Mouse (Mus musculus) T-cell, adult 2 months (primary cell): ENCODE results near the gene Igsf3.

ENCODE experiments used
- DNase-seq: peaks from one replicate; pipeline ENCODE4 v3.0.0; 2022; ENCODE audit warnings: low spot score

The Igsf3 gene

DNA sequence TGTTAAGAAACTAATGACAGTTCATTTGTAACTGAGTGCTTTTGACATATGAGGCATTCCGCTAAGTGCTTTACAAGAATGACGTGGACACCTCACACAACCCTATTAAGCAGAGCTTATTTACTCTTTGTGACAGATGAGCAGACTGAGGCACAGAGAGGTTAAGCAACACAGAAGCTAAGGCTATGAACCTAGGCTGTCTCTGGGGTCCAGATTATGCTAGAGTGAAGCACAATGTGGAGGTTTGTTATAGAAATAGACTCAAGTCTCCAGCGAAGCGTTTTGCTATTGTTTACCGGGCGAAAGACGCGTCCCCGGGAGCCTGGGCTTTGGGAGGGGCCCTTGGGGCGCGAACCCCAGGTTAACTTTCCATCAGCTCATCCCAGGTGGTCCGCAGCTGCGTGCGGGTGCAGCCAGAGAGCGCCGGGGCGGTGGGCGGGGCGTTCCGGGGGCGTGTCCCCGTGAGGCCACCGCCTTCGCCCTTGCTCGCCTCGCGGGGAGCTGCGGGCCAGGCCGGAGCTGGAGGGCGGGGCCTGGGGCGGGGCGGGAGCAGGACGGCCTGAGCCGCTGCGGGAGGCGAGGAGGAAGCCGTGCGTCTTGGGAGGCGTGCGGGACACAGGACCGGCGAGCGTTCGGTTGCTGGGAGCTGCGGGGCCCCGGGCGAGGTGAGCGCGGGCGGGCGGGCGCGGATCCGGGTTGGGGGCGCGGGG, at the start of gene Igsf3:
TSS of gene Igsf3 (plus strand) at position 546 of the 710 bp plus-strand sequence.
- peak; percentile 70 for DNase-seq

DNA sequence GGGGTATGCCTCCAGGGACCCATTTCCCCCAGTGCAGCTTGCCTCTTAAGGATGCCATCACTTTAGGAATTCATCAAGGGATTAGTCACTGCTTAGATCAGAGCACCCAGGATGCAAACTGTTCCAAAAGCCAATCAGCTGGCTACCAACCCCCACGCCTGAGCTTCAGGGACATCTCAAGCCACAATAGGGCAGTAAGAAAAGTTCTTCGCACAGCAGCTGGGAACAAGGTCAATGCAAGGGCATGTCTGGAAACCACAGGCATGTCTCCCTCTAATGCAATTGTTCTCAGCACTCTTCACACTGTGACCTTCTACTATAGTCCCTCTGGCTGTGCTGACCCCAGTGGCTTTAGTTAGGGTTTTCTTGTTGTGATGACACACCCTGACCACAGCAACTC, 49.6 kb upstream of the Igsf3 start:
- DNase-seq = no peak

DNA sequence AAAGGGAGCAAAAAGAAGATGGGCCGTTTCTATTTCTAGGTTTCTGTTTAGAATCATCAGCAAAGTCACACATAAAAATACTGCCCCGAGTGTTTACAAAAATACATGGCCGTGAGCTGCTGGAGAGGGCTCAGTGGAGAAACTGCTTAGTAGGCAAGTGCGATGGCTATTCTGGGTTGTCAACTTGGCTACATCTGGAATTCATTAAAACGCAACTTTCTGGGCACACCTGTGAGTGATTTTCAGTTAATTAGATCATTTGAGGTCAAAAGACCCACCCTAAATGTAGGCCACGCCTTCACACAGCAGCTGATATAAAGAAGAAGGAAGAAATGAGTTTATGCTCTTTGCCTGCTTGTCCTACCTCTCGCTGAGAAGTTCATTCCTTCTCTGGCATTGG, 48.3 kb upstream of the Igsf3 start:
- DNase-seq = no peak

DNA sequence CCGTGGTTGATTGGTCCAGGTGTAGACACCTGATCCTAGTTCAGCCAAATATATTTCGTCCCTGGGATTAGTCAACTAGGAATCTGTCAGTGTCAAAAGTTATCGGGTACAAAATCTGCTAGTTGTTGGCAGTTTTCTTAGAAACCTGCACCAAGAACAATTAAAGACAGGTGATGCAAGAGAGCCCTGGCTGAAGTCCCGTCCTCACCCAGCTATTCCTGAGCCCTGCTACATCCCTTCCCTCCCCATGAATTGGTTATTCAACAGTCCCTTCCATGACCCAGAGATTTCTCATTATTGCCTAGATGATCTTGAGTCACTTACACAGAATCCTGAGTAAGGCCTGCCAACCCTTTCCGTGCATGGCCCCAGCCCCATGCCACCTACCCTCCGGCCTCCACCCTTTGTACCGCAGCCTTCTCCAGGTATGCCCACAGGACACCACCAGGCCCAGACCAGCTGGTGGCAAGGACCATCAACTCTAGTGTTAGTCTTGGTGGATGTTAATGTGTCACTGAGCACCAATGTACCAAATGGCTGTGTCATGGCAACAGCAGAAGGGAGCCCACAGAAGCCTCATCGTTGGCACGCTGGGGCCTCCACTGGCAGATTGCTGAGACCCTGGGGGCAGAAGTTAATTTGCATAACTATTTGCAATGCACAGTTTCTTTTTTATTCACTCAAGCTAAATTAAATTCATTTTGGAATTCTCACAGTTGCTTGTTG, 33.5 kb upstream of the Igsf3 start:
- DNase-seq = no peak

DNA sequence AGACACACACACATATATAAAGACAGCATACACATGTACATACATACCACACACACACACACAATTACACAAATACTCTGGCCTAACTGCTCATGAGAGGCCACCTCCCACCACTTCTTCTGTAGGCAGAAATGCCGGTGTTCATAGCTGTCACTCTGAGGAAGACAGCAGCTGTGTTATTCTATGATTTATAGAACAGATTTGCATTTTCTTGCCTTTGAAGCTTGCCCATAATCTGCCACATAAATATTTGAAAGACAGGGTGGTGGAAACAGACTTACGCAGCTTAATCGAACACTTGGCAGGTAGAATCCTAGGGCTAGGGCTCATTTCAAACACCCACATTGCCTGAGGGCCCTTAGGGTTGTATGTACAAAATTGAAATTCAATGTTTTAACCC, 32.6 kb upstream of the Igsf3 start:
- DNase-seq = no peak

DNA sequence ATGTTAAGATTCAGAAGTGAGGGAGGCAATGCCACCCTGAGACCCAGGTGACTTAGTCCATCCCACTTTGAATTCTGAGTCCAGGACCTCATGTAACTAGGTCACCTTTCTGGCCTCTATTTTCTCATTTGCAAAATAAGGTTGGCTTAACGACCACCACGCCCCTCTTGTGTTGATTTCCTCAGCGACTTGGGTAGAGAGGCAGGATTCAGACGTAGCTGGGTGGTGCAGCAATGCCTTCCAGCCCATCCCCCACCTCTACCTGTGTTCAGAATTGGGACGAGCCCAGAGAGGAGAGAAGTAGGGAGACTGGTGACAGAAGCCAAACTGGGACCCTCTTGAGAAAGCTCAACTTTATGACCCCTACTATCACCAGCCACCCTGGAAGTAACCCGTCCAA, 31.6 kb upstream of the Igsf3 start:
- DNase-seq = no peak

DNA sequence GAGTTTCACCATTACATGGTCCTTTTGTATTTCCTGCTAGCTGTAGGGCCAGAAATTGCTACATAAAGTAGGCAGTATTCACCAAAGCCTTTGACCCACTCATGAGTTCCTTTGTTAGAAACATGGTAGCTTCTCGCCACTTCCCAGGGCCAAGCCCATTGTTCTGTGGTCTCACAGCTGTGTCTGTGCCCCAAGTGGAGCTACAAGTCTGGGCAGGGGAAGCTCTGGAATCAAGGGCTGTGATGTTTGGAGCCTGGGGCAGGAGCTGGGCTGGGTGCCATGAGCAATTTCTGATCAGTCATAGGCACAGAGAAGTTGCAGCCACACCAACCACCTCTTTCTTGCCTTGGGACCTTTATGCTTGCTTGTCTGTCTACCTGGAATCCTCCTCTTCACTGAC, 30.1 kb upstream of the Igsf3 start:
- DNase-seq = no peak

DNA sequence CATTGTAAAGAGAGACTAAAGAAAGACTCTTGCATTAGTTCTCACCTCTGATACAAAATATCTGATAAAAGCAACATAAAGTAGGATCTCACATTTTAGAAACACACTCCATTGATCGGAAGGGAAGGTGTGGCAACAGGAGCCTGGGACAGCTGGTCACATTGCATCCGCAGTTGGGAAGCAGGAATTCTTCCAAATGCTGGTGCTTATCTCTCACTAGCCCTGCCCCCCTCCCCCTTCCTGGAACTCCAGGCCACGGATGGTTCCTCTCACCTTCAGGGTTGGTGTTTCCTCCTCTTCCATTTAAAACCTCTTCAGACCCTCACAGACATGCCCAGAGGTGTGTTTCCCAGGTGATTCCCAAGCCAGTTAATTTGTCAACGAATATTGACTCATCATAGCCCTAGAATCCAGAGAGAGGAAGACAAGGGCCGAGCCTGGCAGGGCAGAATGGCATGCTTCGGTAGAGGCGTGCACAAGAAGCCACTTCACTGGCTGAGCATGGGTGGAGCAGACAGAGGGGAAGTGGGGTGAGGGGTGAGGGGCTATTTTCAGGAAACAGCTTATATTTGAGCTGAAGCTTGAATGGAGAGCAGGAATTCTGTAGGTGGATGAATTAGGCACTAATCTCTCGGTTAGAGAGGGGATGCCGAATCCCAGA, 28.3 kb upstream of the Igsf3 start:
- no peak for DNase-seq

DNA sequence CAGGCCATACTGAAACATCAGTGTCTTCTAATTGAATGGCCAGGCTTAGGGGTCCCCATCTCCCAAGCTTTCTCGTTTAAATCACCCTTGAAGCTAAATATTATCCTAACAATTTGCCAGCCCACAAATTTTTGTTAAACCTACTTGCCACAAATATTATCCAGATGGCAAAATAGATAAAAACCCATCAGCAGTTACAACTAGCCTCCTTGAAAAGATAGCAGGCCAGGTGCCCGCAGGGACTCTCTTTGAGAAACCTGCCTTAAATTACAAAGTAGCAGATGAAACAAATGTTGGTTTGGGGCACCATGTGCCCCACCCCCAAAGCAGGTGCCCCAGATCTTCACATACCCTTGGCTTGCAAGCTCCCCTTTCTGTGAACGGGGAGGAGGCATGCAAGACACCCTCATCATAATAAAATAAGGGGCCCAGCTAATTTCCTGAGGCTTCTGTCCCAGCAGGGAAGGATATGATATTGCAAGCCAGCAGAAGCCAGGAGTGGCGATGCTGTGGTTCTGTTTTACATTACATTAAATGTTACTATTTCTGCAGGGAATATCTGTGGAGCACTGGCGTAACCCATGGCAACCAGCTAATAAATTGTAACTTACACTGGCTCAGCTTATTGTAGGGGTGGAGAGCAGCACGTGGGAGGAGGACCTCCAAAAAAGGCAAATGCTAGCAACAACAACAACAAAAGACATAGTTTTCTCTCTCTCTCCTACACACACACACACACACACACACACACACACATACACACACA, 27.2 kb upstream of the Igsf3 start:
- DNase-seq = no peak

DNA sequence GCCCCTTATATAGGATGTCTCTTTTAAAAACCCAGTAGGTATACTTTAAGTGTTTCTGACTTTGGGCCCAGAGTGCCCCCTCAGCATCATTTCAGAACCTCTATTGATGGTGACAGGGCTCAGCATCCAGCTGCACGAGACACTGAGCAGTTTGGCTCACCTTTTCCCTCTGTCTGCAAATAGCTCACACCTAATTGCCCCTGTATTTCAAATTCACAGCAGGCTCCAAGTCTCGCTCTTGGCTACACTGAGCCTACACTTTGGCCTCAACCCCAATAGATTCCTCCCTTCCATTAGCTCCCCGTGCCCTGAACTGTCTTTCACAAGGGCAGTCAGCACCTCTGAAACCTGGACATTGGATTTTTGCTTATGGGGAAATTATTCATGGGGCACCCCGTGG, 26.5 kb upstream of the Igsf3 start:
- DNase-seq = no peak

DNA sequence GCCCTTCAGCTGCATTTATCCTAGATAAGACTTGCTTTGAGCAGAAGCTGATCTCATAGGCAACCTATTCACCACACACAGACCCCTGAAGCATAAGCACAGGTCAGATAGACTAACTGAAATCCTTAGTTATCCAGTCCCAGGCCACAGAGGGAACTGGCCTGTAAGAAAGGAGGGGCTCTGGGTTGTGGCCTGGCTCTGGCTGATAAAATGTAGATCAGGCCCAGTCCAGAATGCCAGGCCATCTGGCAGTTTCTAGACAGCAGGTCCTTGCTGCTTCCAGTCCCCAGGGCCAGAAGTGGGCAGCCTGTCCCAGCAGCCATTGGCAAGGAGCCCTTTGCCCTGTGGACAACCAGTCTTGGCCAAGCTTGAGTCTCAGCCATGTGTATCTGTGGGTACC, 22.4 kb upstream of the Igsf3 start:
- DNase-seq = no peak

DNA sequence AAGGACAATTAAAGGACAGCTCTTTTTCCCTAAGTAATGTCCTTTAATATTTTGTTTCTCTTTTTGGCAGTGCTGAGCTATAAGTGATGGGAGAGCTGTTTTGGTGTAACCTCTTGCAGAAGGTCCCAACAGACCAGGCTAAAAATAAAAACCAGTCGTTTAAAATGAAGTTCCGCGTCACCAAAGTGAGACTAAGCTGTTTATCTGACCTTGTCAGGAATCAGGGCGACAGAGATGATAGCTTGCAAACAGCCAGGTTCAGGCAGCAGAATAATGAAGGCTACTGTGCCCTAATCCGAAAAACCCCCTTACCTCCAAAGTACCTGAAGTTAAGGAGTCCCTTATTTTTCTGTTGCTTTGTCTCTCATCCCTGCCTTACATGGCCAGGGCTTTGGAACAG, 21.2 kb upstream of the Igsf3 start:
- no peak for DNase-seq

DNA sequence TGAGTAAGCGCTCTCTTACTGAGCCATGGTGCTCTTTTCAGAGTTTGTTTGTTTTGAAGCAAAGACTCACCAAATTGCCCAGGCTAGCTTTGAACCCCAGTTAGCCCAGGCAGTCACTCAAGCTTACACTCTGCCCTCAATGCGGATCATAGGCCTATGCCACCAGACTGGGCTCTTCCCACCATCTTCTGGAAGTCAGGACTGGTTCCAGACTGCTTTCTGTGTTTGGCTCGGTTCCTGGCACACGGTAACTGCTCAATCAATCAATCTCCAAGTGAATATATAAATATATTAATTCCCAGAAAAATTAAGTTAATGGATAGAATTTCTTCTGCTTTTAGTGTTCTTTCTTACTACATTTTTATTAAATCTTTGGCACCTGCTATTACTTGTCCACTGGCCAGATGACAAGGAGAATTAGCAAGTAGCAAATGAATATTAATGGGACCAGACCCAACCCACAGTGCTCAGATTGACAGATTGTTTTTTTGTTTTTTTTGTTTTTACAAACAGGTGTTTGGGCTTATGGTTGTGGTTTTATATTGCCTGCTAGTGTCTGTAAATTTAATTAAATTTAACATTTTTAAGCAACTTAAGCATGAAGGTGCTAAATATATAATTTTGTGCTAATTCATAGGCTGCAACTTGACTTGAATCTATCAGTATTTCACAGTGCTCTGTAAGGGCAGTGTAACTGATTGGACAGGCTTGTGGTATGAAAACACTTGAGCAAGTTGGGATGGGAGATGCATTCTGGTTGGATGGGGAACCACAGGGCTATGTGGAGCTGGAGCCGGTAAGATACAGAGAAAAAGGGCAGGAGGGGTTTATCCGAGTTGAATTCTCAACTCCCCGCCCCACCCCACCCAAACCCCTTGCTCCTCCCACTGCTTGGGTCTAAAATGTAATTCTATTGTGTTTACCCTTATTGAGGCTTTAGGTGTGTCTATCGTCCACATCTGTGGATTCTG, 20.0 kb upstream of the Igsf3 start:
- DNase-seq = no peak

DNA sequence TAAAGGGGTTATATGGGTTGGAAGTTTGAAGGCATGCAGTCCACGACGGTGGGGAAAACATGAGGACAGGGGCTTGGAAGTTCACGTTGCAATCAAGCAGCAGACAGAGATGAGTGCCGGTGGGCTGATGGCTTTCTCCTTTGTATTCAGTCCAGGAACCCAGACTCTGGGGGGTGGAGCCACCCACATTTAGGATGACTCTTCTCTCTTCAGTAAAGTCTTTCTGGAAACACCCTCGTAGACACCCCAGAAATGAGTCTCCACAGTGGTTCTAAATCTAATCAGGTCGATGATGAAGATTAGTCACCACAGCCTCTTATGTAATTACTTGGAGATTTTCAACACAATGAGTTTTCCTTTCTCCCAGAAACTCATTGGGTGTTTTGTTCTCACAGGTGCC, 16.1 kb upstream of the Igsf3 start:
- no peak for DNase-seq

DNA sequence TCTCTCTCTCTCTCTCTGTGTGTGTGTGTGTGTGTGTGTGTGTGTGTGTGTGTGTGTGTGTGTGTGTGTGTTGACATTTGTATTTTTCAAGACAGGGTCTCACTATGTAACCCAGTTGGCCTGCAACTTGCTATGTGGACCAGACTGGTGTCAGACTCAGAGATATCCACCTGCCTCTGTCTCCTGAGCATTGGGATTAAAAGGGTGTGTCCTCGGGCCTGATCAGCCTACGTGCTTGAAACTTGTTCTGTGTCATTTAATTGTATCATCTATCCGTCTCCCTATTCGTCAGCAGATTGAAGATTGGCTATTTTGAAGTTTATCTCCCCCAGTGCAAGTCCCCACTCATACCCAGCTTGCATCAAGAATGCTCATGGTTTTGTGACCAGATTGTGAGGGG, 14.5 kb upstream of the Igsf3 start:
- DNase-seq = no peak

DNA sequence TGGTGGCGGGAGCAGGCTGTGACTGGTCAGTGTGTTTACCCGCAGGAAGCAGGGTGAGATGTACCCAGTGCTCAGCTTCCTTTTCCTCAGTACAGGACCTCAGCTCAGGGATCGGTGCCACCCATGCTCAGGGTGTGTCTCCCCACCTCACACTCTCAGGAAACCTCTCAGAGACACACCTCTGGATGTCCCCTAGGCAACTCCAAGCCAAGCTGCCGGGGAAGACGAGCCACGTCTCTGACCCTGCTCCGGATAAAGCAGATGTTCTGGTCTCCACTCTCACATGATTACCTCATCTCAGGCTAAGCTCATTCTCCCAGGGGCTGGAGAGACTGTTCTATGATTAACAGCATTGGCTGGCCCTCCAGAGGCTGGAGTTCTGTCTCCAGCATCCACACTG, 13.3 kb upstream of the Igsf3 start:
- DNase-seq = no peak

DNA sequence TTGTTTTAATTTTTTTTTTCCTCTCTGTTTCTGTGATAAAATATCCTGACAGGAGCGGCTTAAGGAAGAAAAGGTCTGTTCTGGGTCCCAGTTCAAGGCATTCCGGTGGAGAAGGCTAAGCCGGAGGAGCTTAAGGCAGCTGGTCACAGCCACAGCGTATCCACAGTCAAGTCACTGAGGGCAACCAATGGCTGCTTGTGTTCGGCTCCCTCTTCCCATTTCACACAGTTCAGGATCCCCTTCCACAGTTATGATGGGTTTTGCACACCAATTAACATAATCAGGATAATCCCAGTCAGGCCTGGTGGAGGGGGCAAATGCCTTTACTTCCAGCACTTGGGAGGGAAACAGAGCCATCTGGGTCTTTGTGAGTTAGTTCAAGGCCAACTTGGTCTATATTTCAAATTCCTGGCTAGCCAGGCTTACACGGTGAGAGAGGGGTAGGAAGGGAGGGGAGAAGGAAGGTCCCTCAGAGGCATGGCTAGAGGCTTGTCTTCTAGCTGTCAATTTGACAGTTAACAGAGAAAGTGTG, 11.7 kb upstream of the Igsf3 start:
- no peak for DNase-seq

DNA sequence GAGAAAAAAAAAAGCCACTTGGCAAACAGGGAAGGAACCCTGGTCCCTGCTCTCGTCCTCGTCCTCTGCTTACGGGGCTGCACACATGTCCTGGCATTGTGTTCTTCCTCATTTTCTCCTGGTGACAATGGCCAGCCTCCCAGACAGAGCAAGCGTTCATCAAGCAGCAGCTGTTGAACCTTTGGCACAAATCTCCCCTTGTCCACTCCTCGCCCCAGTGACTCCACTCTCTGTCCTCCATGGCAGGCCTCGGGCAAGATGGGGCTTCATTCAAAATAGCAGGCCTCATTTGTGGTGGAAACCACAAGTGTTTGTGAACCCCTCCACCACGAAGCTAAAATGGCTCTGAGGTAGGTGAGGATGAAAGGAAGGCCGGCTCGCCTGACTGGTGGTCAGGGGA, 11.0 kb upstream of the Igsf3 start:
- no peak for DNase-seq

DNA sequence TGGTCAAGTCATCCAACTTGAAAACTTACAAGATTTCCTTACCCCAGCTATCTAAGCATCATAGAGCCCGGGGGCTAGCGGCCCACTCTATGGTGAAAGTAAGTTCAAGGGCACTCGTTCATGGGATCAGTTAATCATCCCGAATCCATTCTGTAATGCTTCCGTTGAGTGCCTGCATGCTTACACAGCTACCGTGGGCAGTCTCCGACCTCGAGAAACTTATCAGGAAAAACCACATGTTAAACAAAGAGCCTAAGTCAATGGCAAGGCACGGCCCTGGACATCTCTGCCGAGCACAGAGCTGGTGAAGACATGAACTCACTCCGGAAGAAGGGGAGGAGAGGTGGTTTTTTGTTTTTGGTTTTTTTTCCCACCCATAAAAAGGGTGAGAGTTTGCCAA, 9.5 kb upstream of the Igsf3 start:
- no peak for DNase-seq

DNA sequence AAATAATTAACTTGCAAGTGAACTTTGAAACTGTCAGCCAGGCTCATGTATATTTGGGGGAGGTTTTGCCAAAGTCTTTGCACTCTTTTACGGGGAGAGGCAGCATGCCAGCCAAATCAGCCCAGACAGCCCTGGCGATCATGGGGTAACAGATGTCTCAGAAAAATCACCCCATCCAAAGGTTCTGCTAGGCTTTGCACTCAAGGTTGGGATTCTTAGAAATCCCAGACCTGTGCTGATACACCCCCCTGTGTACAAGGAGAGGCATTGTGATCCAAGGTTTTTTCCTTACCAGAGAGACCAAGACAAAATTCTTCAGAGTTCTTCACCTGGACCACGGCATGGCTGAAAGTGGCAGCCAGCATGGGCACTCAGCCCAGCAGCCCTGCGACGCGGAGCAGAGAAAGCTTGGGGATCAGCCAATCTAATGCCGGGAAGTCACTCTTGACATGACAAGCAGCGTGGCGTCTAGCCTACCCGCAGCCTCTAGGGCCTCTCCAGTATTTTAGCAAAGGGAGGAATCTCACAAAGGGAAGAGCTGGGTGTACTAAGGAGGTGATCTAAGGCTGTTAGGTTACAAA, 7.5 kb upstream of the Igsf3 start:
- no peak for DNase-seq
